Mouse (Mus musculus): Measurements from ENCODE around the gene Eml6.

DNA sequence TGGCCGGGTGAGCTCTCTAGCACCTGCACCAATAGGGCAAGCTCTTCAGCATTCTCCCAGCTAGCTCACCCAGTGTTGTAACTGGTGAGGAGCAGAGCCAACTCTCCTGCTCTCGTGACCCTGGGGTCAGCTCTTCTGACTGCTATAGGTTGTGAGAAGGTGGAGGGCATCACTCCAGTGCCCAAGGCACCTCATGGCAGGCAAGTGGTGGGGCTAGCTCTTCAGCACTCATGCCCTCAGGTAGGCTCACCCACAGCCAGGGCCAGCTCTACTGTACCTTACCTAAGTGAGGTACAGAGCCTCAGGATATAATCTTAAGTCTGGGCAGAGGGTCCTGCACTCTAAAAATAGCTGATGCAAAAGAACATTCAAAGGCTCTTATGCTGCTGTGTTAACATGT, 286.1 kb downstream of the Eml6 start:
- TF ChIP-seq CTCF (IDR thresholded peaks at IDR 0.05; ENCODE audit: control insufficient read depth, insufficient read depth, insufficient read length): no peak
- TF ChIP-seq USF1 (IDR thresholded peaks at IDR 0.05; ENCODE audit: low read depth): no peak
